Mouse (Mus musculus) erythroblast, embryonic 14.5 days (primary cell): ENCODE data around the gene Rpl22.

Experiments used
- GATA1 ChIP-seq: IDR thresholded peaks from 2 replicates; pipeline ENCODE4 v1.6.1; 2012; ENCODE audit warnings: low read length, inconsistent platforms, mixed read lengths
- TAL1 ChIP-seq: IDR thresholded peaks from 3 replicates; pipeline ENCODE4 v1.6.1; 2012; ENCODE audit warnings: low read length, inconsistent platforms, mixed read lengths

DNA sequence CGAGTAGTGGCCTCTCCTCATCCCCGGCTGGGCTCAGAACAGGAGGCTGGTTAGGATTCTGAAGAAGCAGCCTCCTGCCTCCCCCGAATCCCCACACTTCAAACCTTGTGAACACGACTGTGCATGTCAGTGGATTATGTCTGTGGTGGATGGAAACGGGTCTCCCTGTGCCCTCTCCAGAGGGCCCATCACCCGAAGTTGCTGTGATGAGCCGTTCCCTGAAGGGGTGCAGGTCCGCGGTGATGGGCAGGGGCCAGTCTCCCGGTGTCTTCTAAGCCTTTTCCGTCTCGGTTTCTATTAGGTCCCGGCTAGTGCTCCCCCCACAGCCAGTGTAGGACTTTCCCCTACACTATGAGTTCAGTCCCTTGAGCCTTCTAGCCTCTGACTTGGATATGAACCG lies 26.7 kb upstream of the Rpl22 start:
- TF ChIP-seq GATA1 (no peak), TAL1 (no peak)
